Mouse (Mus musculus): Measurements from ENCODE around the gene Pcca. TPM values are rescaled to one million over a fixed set of nuclear protein-coding genes. Genes with fewer than 3 reads are reported as not detected.

Gene Pcca
- polyA plus RNA-seq, 1 experiment from 2014 or later = 27.6 TPM

DNA sequence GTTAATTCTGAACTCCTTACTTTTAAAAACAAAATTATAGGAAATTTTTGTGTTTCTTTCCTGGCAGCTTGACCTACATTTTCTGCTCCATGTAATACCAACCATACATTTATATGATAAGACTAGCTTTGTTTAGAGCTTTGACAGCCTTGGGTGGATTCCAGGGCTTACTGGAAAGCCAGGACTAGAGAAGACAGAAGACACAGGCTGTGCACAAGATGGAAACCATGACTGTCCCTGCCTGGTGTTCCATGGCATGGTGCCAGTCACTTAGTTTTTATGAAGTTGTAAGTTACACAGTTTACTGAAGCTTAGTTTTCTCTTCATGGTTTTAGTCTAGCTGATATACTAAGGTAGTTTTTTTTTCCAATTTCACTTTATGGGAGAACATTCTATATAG, 202.7 kb downstream of the Pcca start:
- H3K27ac ChIP-seq = no peak overlapping the region

DNA sequence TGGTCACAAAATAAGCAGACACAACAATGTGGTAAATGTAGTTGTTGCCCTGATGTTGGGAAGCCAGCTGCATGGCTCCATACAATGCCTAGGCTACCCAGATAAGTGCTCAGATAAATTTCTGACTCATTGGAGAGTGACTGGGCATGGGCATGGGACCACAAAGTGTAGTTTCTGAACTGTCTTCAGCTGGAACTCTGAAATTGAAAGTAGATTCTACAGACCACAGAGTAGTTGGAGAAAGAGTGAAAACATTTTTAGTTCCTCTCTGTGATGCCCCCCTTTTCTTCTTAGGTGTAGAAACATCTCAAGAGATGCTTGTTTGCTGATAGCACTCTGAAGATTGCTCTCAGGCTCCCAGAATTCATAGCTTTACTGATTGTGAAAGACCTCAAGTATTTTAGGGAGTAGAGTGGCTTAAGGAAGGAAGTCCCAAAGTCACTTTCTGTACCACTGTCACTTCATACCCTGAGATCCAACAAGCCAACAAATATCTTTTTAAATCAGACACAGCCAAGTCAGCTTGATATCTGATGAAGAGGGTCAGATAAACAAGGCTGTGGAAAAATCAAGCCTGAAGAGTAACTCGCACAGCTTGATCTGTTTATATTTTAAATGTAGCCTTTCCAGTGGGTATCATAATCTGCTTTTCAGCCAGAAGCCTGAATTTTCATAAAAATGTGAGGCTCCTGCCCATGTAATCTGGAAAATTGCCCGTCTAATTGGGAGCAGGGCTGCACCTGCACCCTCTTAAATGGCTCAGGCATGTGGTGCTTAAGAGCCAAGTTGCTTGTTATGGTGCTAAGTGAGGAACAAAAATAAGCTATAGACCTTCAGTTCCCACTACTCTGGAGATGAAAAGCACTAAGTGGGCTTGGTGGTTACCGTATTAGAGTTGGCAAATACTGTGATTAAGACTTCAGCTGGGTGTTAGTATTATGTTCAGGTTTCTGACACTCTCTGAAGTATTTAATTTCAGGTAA, 214.0 kb downstream of the Pcca start:
- Histone ChIP-seq H3K4me3 (no peak overlapping the region), H3K36me3 (no peaks in the 10 kb centered on the region), H3K27me3 (ENCODE audit: insufficient read depth, poor library complexity, severe bottlenecking) (no peaks in the 10 kb centered on the region), H3K4me1 (no peaks in the 10 kb centered on the region), H3K27ac (no peak overlapping the region), H3K9me3 (no peaks in the 10 kb centered on the region)
- 79% methylated on average over 3 of the region's 3 CpGs for WGBS
- no peak for DNase-seq (ENCODE audit: low spot score)

More for the DNA sequence above, 202.7 kb downstream of the Pcca start:
- H3K4me3 ChIP-seq = no peak overlapping the region
- DNase-seq (ENCODE audit: low spot score) = no peak
- H3K4me1 ChIP-seq = no peaks in the 10 kb centered on the region
- no peaks in the 10 kb centered on the region for H3K36me3 ChIP-seq
- H3K9me3 ChIP-seq = no peaks in the 10 kb centered on the region
- no peaks in the 10 kb centered on the region for H3K27me3 ChIP-seq (ENCODE audit: insufficient read depth, poor library complexity, severe bottlenecking)

DNA sequence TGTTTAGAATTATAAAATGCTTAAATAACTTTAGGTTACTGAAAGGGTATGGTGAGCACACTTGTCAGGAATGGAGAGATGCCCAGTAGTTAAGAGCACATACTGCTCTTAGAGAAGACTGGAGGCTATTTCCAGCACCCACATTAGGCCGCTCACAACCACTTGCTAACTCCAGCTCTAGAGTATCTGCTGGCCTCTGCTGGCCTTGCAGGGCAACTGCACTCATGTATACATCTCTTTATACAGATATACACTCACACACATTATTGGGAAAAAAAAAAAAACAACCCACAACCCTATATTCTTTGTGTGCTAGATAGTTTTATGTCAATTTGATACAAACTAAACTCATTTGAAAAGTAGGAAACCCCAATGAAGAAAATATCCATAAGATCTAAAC, 217.4 kb downstream of the Pcca start:
- WGBS = 86% methylated on average over 1 of the region's 1 CpGs
- H3K27me3 ChIP-seq (ENCODE audit: insufficient read depth, poor library complexity, severe bottlenecking) = no peaks in the 10 kb centered on the region
- DNase-seq (ENCODE audit: low spot score) = no peak

DNA sequence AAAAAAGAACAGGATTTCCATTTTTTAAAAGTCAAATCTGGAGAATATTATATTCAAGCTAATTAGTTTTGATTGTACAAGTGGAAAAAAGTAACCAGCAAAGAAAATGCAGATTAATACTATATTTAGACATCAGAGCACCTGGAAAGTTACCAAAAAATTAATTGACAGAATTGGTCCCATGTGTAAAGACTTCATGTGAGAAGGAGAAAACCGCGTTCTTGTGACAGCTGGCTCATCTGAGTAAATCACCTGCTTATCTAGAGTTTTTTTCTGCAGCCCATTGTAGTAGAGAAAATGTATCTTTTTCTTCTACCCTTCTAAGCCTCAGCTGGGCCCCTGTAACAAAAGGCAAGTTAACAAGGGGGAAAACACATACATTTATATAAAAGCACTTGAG, 219.2 kb downstream of the Pcca start:
- Histone ChIP-seq H3K4me3 (no peak overlapping the region), H3K36me3 (no peaks in the 10 kb centered on the region), H3K27me3 (ENCODE audit: insufficient read depth, poor library complexity, severe bottlenecking) (no peaks in the 10 kb centered on the region), H3K4me1 (no peaks in the 10 kb centered on the region), H3K27ac (no peak overlapping the region), H3K9me3 (no peaks in the 10 kb centered on the region)
- DNase-seq (ENCODE audit: low spot score) = no peak
- 78% methylated on average over 2 of the region's 2 CpGs for WGBS

More for the DNA sequence above, 217.4 kb downstream of the Pcca start:
- Histone ChIP-seq H3K4me1 (no peaks in the 10 kb centered on the region), H3K4me3 (no peak overlapping the region), H3K36me3 (no peaks in the 10 kb centered on the region), H3K27ac (no peak overlapping the region), H3K9me3 (no peaks in the 10 kb centered on the region)

DNA sequence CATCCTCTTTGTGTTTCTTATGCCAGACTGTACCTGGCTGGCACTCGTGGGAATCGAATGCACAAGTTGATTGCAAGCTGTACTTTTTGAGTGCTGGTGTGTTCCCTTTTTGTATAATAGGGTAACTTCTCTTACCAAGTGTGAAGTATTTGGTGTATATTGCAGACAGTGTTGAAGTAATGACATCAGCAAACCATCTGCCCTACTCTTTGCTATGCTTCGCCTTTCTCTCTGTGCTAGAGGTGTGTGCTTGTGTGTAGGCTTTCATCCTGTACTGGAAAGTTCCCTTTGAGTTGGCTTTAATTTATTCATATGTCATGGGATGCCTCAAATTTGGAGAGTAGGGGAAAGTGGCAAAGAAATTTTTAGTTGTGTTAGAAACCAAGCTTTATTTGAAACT, 220.2 kb downstream of the Pcca start:
- DNase-seq (ENCODE audit: low spot score) = no peak
- 88% methylated on average over 3 of the region's 3 CpGs for WGBS

DNA sequence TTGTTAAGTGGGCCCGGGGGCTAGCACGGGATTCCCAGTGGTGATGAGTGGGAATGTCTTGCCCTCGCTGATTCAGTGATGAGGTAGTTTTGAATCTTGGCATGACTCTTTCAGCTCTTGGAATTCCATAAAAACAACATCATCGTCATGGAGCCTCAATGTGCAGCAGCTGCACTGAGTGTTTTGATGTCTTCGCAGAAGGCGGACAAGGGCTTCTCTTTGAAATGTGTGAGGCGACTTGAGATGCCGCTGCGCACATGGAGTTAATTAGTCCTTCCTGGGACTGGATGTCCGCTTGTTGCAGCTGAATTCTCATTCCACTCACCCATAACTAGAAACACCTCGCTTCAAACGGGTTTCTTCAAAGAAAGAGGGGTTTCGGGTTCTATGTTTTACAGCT, 221.4 kb downstream of the Pcca start:
- no peaks in the 10 kb centered on the region for H3K9me3 ChIP-seq
- no peak overlapping the region for H3K4me3 ChIP-seq
- H3K27me3 ChIP-seq (ENCODE audit: insufficient read depth, poor library complexity, severe bottlenecking) = no peaks in the 10 kb centered on the region
- H3K27ac ChIP-seq = no peak overlapping the region
- H3K4me1 ChIP-seq = no peaks in the 10 kb centered on the region
- WGBS = 79% methylated on average over 13 of the region's 13 CpGs
- DNase-seq (ENCODE audit: low spot score) = no peak
- no peaks in the 10 kb centered on the region for H3K36me3 ChIP-seq

More for the DNA sequence above, 220.2 kb downstream of the Pcca start:
- no peaks in the 10 kb centered on the region for H3K36me3 ChIP-seq
- no peaks in the 10 kb centered on the region for H3K4me1 ChIP-seq
- no peaks in the 10 kb centered on the region for H3K9me3 ChIP-seq
- H3K4me3 ChIP-seq = no peak overlapping the region
- no peaks in the 10 kb centered on the region for H3K27me3 ChIP-seq (ENCODE audit: insufficient read depth, poor library complexity, severe bottlenecking)
- no peak overlapping the region for H3K27ac ChIP-seq

DNA sequence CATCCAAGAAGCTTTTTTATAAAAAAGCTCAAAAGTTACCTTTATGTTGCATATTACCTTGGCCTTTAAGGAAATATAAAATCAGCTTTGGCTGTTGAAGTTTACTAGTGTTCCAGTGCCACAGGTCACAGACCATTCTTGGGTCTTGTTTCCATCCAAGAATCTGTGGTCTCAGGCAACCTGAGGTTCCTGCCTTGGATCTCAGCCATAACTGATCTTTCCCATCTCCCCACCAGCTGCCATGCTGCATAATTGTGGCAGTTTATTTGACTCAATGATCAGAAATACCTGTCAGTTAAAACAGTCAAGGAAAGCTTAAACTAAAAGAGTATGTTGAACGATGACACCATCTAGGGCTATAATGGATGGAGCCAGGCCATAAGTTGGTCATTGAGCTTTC, 222.5 kb downstream of the Pcca start:
- H3K36me3 ChIP-seq = no peaks in the 10 kb centered on the region
- H3K4me3 ChIP-seq = no peak overlapping the region
- H3K27ac ChIP-seq = no peak overlapping the region
- H3K9me3 ChIP-seq = no peaks in the 10 kb centered on the region
- H3K27me3 ChIP-seq (ENCODE audit: insufficient read depth, poor library complexity, severe bottlenecking) = no peaks in the 10 kb centered on the region
- 92% methylated on average over 1 of the region's 1 CpGs for WGBS
- DNase-seq (ENCODE audit: low spot score) = no peak
- H3K4me1 ChIP-seq = no peaks in the 10 kb centered on the region

DNA sequence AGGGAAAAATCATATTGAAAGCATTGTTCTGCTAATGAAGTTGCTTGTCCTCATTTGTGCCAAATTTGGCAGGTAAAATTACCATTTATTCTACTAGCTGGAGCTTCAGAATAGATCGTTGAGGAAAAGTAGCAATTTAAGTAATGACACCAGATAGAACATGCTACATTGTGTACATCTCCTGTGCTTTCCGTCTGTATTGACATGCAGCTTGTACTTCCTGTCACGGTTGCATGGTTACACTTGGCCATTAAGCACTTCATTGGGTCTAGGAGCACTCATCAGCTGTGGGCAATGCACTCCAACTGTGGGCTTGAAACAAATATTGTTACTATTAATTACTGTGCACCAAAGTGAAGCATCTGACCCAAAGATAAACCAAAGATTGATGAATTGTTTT, 225.8 kb downstream of the Pcca start:
- no peak overlapping the region for H3K4me3 ChIP-seq
- no peaks in the 10 kb centered on the region for H3K36me3 ChIP-seq
- no peak overlapping the region for H3K27ac ChIP-seq
- 79% methylated on average over 3 of the region's 3 CpGs for WGBS
- DNase-seq (ENCODE audit: low spot score) = no peak
- H3K9me3 ChIP-seq = no peaks in the 10 kb centered on the region
- H3K27me3 ChIP-seq (ENCODE audit: insufficient read depth, poor library complexity, severe bottlenecking) = no peaks in the 10 kb centered on the region
- no peaks in the 10 kb centered on the region for H3K4me1 ChIP-seq

DNA sequence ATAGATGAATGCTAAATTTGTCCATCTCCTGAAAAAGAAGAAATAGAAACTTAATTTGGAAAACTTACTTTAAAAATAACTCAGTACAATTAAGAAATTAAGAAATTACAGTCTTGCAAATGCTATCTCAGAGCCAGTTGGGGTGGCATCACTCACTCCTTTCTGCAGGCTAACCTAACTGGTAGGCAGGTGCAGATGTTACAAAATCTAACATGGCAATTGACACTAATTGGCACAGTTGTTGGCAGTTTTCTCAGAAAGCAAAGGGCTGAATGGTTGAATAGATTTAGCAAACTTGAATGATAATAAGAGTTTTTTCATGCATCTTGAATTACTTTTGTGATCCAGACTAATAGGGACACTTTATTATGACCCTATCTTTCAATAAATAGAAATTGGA, 226.7 kb downstream of the Pcca start:
- Histone ChIP-seq H3K27me3 (ENCODE audit: insufficient read depth, poor library complexity, severe bottlenecking) (no peaks in the 10 kb centered on the region), H3K36me3 (no peaks in the 10 kb centered on the region), H3K27ac (no peak overlapping the region), H3K4me3 (no peak overlapping the region), H3K4me1 (no peaks in the 10 kb centered on the region), H3K9me3 (no peaks in the 10 kb centered on the region)
- no peak for DNase-seq (ENCODE audit: low spot score)

DNA sequence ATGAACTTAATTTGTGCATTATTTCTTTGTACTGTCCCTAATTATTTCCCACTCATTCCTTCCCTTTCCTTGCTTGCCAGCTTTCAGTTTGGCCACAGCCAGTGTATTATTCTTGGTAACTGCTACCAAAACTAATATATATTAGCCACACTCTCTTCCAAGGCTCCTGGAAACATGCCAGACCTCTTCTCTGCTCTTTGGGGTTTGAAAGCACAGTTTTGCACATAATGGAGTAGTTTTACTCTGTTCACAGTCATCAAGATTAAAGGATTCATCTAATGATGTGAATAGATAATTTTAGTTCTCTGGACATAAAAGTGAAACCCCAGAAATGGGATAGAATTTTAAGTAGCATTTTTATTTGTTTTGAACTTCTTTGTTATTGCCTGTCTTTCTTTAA, 228.5 kb downstream of the Pcca start:
- no peaks in the 10 kb centered on the region for H3K4me1 ChIP-seq
- no peaks in the 10 kb centered on the region for H3K9me3 ChIP-seq
- H3K4me3 ChIP-seq = no peak overlapping the region
- no peaks in the 10 kb centered on the region for H3K27me3 ChIP-seq (ENCODE audit: insufficient read depth, poor library complexity, severe bottlenecking)
- no peak for DNase-seq (ENCODE audit: low spot score)
- H3K36me3 ChIP-seq = no peaks in the 10 kb centered on the region
- no peak overlapping the region for H3K27ac ChIP-seq

DNA sequence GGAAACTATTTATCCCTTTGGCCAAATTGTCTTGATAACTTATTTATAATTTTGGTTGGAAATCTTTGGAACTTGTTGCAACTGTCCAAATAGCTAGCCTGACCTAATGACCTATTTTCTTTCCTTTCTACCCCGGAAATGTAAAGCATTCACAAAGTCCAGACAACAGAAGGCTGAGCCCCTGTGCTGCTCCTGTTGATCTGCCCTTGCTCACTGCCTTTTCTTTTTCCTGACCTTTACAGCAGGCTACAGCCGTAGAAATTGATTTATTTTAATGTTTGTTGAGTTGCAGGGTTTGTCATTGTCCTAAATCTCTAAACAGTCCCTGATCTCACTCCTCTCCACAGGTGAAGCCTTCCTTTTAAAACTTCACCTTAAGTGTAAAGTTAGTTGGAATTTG, 231.8 kb downstream of the Pcca start:
- 70% methylated on average over 2 of the region's 2 CpGs for WGBS
- Histone ChIP-seq H3K27me3 (ENCODE audit: insufficient read depth, poor library complexity, severe bottlenecking) (no peaks in the 10 kb centered on the region), H3K4me1 (no peaks in the 10 kb centered on the region), H3K4me3 (no peak overlapping the region), H3K36me3 (no peaks in the 10 kb centered on the region), H3K27ac (no peak overlapping the region), H3K9me3 (no peaks in the 10 kb centered on the region)
- no peak for DNase-seq (ENCODE audit: low spot score)

DNA sequence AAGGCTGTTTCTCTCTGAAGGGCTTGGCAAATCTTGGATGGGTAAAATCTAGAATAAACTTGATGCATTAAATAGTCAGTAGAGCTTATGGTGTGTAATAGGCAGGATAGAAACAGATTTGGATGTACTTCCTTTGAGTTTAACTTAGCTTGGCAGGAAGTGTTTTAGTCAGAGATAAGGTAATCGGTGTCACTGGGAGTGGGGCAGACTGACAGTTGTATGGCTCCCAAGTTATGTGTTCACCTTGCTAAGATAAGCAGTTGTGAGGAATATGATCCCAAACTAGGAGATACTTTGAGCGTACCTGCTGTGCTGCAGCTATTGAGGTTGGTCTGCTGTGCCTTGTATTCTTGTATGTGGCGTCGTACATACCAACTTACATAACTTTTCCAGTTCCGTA, 232.3 kb downstream of the Pcca start:
- H3K27me3 ChIP-seq (ENCODE audit: insufficient read depth, poor library complexity, severe bottlenecking) = no peaks in the 10 kb centered on the region
- no peaks in the 10 kb centered on the region for H3K9me3 ChIP-seq
- H3K27ac ChIP-seq = no peak overlapping the region
- H3K36me3 ChIP-seq = no peaks in the 10 kb centered on the region
- no peak for DNase-seq (ENCODE audit: low spot score)
- H3K4me3 ChIP-seq = no peak overlapping the region
- H3K4me1 ChIP-seq = no peaks in the 10 kb centered on the region
- 75% methylated on average over 5 of the region's 5 CpGs for WGBS

DNA sequence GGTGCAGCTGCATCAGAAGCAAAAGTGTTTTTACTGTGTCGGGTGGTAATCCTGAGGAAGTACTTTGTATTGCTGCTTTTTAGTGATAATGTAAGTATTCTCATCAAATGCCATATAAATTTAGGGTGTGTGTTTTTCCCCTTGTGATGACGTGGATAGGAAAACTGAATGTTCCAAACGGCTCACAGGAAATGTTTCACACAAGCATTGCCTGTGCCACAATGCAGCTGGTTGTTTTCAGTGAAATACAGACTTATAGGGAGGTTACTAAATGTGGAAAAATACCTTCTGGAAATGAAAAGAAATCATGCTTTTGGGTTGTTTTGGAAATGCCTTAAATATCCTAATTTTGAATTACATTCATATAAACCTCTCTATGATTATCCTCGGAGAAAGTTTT, 250.6 kb downstream of the Pcca start:
- Histone ChIP-seq H3K9me3 (no peaks in the 10 kb centered on the region), H3K27ac (no peak overlapping the region), H3K27me3 (ENCODE audit: insufficient read depth, poor library complexity, severe bottlenecking) (no peaks in the 10 kb centered on the region), H3K4me3 (no peak overlapping the region), H3K4me1 (no peaks in the 10 kb centered on the region), H3K36me3 (no peaks in the 10 kb centered on the region)
- 73% methylated on average over 4 of the region's 4 CpGs for WGBS
- no peak for DNase-seq (ENCODE audit: low spot score)

DNA sequence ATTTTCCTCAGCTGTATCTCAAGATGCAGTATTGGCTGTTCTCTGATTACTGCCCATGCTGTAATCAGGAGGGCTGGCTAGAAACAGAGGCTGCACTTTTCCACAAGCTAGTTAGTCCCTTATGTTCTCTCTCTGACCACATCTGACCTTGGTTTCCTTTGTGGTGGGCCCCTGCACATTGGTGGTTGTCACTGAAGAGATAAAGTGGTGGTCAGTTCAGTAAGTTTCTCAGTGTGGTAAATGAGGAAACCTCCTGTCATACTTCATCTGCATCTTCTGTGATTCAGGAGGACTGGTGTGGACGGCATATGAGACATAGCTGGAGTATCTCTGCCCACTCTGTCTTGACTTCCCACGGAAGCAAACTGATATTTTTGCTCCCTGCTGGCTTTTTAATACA, 254.1 kb downstream of the Pcca start:
- Histone ChIP-seq H3K4me1 (no peaks in the 10 kb centered on the region), H3K27ac (no peak overlapping the region), H3K36me3 (no peaks in the 10 kb centered on the region), H3K27me3 (ENCODE audit: insufficient read depth, poor library complexity, severe bottlenecking) (no peaks in the 10 kb centered on the region), H3K9me3 (no peaks in the 10 kb centered on the region), H3K4me3 (no peak overlapping the region)
- 51% methylated on average over 2 of the region's 2 CpGs for WGBS
- no peak for DNase-seq (ENCODE audit: low spot score)

Measured in heart, embryonic 10.5 days (tissue).